Mouse (Mus musculus) E14TG2a.4 (cell line): ENCODE results near the gene Plcd3.

Experiments used
- CTCF ChIP-seq: conservative IDR thresholded peaks from 2 replicates; pipeline ENCODE4 v1.5.1; 2014; ENCODE audit warnings: low read length
- NANOG ChIP-seq: IDR thresholded peaks from 2 replicates; pipeline ENCODE4 v1.6.1; 2014; ENCODE audit warnings: borderline replicate concordance, low read length, mixed read lengths
- POU5F1 ChIP-seq: IDR thresholded peaks from 2 replicates; pipeline ENCODE4 v1.6.1; 2014; ENCODE audit warnings: low read length, borderline replicate concordance

- no peak for TF ChIP-seq CTCF
- no peak for TF ChIP-seq POU5F1
- TF ChIP-seq NANOG = no peak
These were observed 5.7 kb downstream of the Plcd3 start for GRCm38 (mm10) chr11:103095801-103096200.
